Mouse (Mus musculus) spleen, adult 12 weeks (tissue): ENCODE measurements at regions not wholly inside any gene's neighbourhood (a gene's known extent, or its start where the extent isn't known, plus 50 kb on each side); places are given as distances from the start of the nearest gene placed in this dataset.
"Not testable (repeated sequence)": the region's sequence is repeated elsewhere in the genome, so short reads cannot be mapped to it uniquely, and the experiment has no call there.

ENCODE experiments used
- DNase-seq: peaks from one replicate; pipeline ENCODE4 v3.0.0; 2022; ENCODE audit warnings: low spot score

GRCm38 (mm10) chr9:14058592-14059227 is 216.2 kb upstream of the Sesn3 start:
- DNase-seq: no peak

DNA sequence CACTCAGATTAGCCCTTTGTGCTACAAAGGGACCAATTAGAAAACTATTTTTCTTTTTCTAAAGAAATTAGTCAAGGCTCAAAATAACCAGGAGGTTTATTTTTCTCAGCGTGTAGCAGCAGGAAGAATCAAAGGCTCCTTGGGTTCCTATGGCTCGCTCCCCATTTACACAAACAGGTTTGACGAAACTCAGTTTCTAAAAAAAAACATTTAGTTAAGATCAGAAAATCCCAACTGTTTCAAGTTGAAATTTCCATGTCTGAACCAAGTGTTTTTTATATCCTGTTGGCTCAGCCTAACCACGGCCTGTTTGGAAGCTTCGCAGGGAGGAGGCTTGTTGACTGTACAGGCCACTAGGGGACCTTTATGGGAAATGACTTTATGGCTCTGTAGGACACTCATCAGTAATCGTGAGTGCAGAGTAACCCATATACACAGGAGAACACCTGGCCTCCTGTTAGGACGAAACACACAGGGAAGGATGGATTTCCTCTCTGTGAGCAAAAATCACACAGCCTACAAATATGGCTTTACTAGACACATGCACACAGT is 215.6 kb upstream of the Sesn3 start:
- no peak for DNase-seq

- DNase-seq: no peak
Observed at GRCm38 (mm10) chr9:14060257-14060656, 214.6 kb upstream of the Sesn3 start.

DNA sequence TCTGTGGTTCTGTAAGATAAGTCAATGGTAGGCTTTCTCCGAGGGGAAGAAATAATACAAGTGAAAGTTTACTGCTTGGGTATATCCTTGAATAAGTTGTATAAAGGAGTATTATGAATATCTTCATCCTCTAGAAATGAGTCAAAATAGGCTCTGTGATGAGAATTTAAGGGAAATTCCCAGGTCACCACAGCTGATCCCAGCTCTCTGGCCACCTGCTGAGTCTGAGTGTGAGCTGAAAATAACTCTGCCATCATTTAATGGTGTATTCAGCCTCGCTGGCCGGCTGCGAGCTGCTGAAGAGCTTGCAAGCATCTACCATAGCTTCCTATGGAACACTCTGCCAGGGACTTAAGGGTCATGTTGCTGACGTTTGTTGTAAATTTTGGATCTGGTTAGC is 213.5 kb upstream of the Sesn3 start:
- no peak for DNase-seq

- no peak for DNase-seq
Observed at GRCm38 (mm10) chr9:14061840-14062239, 213.0 kb upstream of the Sesn3 start.

- DNase-seq: no peak
Observed at GRCm38 (mm10) chr9:14062706-14063105, 212.2 kb upstream of the Sesn3 start.

- not testable (repeated sequence) for DNase-seq
Observed at GRCm38 (mm10) chr9:14066741-14067140, 208.1 kb upstream of the Sesn3 start.

DNA sequence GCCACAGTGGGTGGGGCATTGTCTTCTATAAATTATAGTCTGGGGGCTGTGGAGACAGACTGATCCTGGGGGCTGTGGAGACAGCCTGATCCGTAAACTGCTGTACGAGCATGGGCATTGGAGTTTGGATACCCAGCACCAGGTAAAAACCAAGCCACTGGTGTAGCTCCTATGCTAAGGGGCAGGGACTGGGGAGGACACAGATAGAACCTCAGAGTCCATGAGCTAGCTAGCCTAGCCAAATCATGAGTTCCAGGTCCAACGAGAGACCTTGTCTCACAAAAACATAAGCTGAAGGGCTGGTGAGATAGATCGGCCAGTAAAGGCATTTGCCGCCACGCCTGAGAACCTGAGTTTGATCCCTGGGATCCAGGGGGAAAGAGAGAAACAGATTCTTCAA is 205.8 kb upstream of the Sesn3 start:
- DNase-seq: no peak

- DNase-seq: no peak
Observed at GRCm38 (mm10) chr9:14069770-14070169, 205.1 kb upstream of the Sesn3 start.

DNA sequence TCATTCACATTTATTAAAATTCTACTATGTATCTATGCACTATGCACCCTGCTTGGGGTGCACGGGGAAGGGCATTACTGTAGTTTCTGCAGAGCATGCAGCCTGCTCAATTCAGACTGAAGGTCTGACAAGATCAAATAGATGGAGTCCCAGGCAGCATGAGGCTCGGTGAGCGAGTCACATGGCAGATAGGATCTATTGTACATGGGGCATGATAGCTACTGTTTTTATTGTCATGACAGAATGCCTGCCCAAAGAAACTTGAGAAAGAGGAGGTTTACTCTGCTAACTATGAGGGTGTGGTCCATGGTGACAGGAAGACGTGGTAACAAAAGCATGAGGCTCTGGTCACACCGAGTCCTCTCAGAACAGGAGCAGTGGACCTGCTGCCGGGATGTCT is 203.1 kb upstream of the Sesn3 start:
- no peak for DNase-seq

- DNase-seq: no peak
Observed at GRCm38 (mm10) chr9:14072950-14073349, 201.9 kb upstream of the Sesn3 start.

DNA sequence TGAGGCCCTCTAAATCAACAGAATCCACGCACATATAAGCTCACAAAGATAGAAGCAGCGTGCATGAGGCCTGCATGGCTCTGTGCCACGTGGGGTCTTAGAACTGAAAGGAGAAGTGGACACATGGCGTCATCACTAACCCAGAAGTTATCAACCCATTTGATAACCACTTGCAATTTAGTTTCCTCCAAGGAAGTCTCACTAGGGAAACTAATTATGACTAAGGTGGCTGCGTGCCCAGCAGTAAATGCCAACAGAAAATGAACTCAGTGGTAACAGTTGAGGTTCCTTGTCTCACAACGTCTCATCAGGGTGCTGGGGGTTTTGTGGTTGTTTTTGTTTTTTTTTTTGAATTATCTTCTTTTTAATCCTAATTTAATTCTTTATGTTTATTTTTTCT is 200.6 kb upstream of the Sesn3 start:
- no peak for DNase-seq

DNA sequence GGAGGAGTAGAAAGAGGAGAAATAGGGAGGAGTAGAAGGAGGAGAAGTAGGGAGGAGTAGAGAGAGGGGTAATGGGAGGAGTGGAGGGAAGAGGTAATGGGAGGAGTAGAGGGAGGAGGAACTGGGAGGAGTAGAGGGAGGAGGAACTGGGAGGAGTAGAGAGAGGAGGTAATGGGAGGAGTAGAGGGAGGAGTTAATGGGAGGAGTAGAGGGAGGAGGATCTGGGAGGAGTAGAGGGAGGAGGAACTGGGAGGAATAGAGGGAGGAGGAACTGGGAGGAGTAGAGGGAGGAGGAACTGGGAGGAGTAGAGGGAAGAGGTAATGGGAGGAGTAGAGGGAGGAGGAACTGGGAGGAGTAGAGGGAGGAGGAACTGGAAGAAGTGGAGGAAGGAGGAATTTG is 200.0 kb upstream of the Sesn3 start:
- not testable (repeated sequence) for DNase-seq

DNA sequence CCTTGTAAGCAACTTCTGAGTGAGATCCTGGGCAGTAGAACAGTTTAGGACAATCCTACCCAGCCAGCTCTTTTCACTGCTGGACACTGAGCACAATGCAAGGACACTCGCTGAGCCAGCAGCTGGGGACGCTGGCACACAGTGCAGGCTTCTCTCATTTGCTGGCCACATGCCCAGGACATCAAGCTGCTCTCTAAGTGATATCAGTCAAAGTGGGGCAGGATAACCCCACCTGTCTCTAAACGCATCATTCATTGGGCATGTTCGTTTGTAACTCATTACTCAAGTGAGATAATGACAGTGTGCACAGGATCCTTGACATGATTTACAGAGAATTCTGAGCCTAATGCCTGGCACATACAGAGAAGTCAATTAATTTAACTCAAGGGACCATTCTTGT is 199.4 kb upstream of the Sesn3 start:
- no peak for DNase-seq

- DNase-seq: no peak
Observed at GRCm38 (mm10) chr9:14075868-14076267, 199.0 kb upstream of the Sesn3 start.

GRCm38 (mm10) chr9:14076728-14077127 is 198.1 kb upstream of the Sesn3 start:
- no peak for DNase-seq

- DNase-seq: no peak
Observed at GRCm38 (mm10) chr9:14081138-14081537, 193.7 kb upstream of the Sesn3 start.

DNA sequence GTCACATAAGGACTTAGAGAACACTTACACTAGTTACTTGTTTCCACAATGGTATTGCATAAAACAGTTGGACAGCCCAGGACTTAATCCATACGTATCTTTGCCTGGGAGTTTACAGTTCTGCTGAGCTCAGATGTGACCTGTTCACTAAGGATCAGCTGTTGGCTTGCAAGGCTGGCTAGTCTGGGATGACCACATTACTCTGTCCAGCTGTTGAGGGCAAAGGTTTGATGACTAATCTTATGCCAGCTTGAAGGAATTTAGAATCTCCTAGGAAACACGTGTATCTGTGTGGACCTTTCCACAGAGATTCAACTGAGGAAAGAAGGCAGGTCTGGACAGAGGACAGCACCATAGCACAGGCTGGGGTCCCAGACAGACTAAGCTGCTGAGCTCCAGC is 188.7 kb upstream of the Sesn3 start:
- DNase-seq: no peak

- no peak for DNase-seq
Observed at GRCm38 (mm10) chr9:14086611-14087010, 188.3 kb upstream of the Sesn3 start.

DNA sequence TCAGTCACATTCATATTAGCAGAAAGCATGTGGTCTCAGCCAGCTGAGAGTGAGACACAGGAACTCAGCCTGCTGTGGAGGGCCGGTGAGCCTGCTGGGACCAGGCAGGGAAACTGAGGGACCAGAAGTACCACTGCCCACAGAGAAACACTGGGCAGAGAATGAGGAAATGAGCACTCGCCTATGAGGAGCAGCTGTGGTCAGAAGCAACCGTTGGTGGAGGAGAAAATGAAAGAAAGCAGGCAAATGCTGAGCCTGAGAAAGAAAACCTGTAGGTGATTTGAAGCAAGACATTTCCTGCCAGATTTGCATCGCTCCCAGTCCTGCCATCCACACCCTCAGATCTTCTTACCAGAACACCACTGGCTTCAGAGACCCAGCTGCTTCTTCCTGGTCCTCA is 187.0 kb upstream of the Sesn3 start:
- DNase-seq: no peak

GRCm38 (mm10) chr9:14089791-14090256 is 185.0 kb upstream of the Sesn3 start:
- no peak for DNase-seq

- DNase-seq: no peak
Observed at GRCm38 (mm10) chr9:14090454-14090853, 184.4 kb upstream of the Sesn3 start.

DNA sequence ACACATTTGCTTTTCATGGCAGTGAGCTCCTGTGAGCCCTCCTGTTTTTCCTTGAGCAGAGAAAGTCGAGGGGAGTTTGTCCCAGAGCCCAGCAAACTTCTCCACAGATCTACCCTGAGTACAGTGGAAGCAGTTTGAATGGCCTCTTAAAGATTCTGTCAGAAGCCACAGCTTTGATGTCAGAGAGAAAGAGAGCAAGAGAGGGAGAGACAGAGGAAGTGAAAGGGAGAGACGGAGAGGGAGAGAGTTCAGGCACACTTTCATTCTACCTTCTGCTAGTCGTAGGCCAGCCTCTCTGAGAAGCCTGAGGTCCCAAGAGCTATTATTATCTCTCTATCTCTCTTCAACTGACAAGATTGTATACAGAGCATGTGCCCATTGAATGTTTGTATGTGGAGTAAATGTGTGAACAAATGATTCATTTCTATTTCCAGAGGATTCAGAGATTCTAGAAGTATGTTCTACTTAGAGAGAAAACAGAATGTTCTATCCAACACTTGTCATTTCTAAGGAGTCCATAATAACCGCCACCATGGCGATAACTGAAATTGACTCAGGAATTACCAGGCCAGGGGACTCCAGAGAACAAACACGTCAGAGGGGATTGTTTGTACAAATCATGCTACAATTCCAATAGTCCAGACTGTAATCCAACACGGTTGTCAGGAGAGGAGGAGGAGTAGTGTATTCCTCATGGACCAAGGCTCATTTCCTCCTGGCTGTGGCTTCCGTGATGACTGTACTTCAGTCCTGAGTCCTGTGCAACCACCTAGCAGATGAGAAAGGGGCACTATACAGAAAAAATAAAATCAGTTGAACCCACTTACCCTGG is 183.6 kb upstream of the Sesn3 start:
- no peak for DNase-seq
